Mouse (Mus musculus): ENCODE results near the gene Ly6f.

The Ly6f gene

DNA sequence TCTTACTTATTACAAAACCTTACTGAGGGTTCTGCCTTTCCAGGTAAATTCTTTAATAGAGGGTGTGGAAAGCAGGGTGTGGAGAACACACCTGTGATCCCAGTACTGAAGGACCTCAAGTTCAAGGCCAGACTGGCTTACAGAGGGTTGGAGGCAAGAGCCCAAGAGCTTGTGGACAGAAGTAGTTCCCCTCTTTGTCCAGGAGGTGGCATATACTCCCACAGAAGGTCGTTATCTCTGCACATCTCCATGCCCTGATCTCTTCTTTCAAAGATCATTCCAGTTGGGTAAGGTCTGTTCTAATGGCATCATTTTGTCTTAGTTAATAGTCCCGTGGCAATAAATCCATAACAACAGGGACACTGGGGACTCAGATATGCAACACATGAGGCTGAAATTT lies 49.0 kb downstream of the Ly6f start:
- no peak for DNase-seq (ENCODE audit: low read depth, low spot score)

GRCm38 (mm10) chr15:75318584-75318983 lies 50.4 kb downstream of the Ly6f start:
- DNase-seq (ENCODE audit: low read depth, low spot score), result no peak

DNA sequence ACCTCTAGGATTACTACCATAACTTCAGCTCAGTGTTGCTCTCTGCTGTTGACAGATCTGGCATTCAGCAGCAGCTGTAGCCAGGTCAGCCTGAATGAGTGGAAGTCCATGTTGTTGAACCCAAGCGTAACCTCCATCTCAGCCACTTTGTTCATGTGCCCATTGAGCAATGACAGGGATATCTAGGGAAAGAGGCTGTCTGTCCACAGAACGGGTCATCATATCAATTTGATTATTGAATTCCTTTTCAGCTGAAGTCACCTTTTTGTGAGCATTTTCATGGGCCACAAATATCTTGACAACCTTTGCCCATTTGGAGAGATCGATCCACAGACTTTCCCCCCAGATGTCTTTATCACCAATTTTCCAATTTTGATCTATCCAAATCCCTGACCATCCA lies 51.9 kb downstream of the Ly6f start:
- DNase-seq (ENCODE audit: low read depth, low spot score), result no peak

Data from retina, adult 2 months (tissue).